ENCODE assay signal across 14 mouse cellular contexts in the genomic region with DNA sequence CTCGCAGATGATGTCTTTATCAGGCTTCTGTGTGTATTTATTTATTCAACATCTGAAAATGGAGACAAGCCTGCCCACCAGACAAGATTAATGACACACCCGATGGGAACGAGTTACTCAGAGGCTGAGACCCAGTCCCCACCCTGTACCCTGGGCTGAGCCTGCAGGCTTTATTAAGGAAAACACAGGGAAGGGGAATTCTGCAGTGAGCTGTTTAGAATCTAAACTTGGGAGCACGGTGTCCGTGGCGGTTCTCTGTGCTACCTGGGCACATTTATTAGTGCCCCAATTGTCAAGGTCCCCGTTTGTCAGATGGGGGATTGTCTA.
DNase-seq lines count a peak whose midpoint lies in the region; ATAC-seq and TF ChIP-seq lines count a peak whose summit lies in the region.
"Had no signal": no experiment of that assay in that cellular context is flagged by ENCODE, and none has a peak within 500 bp of the region (broad histone marks: within the 10 kb centered on the region; RNA-seq: fewer than 3 reads in every experiment).

No protein-coding gene starts in this region.

- 1% methylated on average over 7 of the region's 7 CpGs for WGBS in kidney, embryonic 14.5 days
- WGBS in forebrain, embryonic 14.5 days, result 6% methylated on average over 7 of the region's 7 CpGs
- 2% methylated on average over 7 of the region's 7 CpGs for WGBS in limb, embryonic 11.5 days
- WGBS in neural tube, embryonic 12.5 days, result 6% methylated on average over 7 of the region's 7 CpGs

- H3K27me3 ChIP-seq in kidney, embryonic 14.5 days (ENCODE audit: control insufficient read depth, insufficient read depth, low read length), result no peaks in the 10 kb centered on the region
- H3K27me3 ChIP-seq in forebrain, embryonic 14.5 days (replicated peaks; ENCODE audit: control insufficient read depth, insufficient read depth, low read length), result no peaks in the 10 kb centered on the region
- H3K27me3 ChIP-seq in limb, embryonic 11.5 days (ENCODE audit: control insufficient read depth, insufficient read depth, low read length), result no peaks in the 10 kb centered on the region
- no peaks in the 10 kb centered on the region for H3K27me3 ChIP-seq in neural tube, embryonic 12.5 days (replicated peaks)
- H3K27me3 ChIP-seq: liver, embryonic 13.5 days had no signal

- peak overlapping the region; percentile 17 for H3K4me2 ChIP-seq in kidney, embryonic 14.5 days (replicated peaks; ENCODE audit: low read depth, low read length)
- peak overlapping the region; percentile 32; the same call in 1 of the 2 replicates for H3K4me2 ChIP-seq in forebrain, embryonic 14.5 days (ENCODE audit: low read length)
- peak overlapping the region; percentile 31 for H3K4me2 ChIP-seq in limb, embryonic 11.5 days (ENCODE audit: low read depth, severe bottlenecking)
- peak overlapping the region; percentile 40 for H3K4me2 ChIP-seq in neural tube, embryonic 12.5 days (replicated peaks)
- H3K4me2 ChIP-seq: liver, embryonic 13.5 days had no signal

- H3K4me3 ChIP-seq in kidney, embryonic 14.5 days (ENCODE audit: low read length), result no peak overlapping the region
- no peak overlapping the region for H3K4me3 ChIP-seq in forebrain, embryonic 14.5 days (ENCODE audit: low read depth, low read length)
- H3K4me3 ChIP-seq in limb, embryonic 11.5 days (ENCODE audit: low read depth, low read length), result no peak overlapping the region
- H3K4me3 ChIP-seq in neural tube, embryonic 12.5 days, result no peak overlapping the region
- H3K4me3 ChIP-seq in layer of hippocampus, adult 2 months, result no peak overlapping the region
- H3K4me3 ChIP-seq: liver, embryonic 13.5 days; megakaryocyte, embryonic 14.5 days had no signal

- no peak for DNase-seq in kidney, postnatal 10 days
- no peak for DNase-seq in forebrain, embryonic 14.5 days (ENCODE audit: low spot score)
- no peak for DNase-seq in limb, embryonic 11.5 days (ENCODE audit: low spot score)
- no peak for DNase-seq in layer of hippocampus, adult 2 months (ENCODE audit: low spot score in 2 of 2)
- DNase-seq in adrenal gland, postnatal 4 days (ENCODE audit: low spot score in 2 of 2), result no peak
- DNase-seq in spleen, postnatal 14 days (ENCODE audit: low spot score in 2 of 2), result no peak
- DNase-seq: adrenal gland, postnatal 14 days; cerebellum, adult 2 months; kidney, adult 11 months; liver, embryonic 13.5 days had no signal

- no peak for ATAC-seq in kidney, embryonic 14.5 days (ENCODE audit: low FRiP score, low TSS enrichment)
- ATAC-seq in forebrain, embryonic 14.5 days, result no peak
- no peak for ATAC-seq in limb, embryonic 11.5 days (ENCODE audit: insufficient number of reproducible peaks, low FRiP score, low TSS enrichment, low read depth)
- ATAC-seq in neural tube, embryonic 12.5 days (ENCODE audit: low FRiP score, low read depth), result peak; percentile 21; the same call in 1 of the 2 replicates
- ATAC-seq: CD4-positive, CD25-positive, alpha-beta regulatory T cell, adult 4 months had no signal

- H3K9ac ChIP-seq in kidney, embryonic 14.5 days (ENCODE audit: low read depth, low read length), result no peak overlapping the region
- H3K9ac ChIP-seq in forebrain, embryonic 14.5 days (ENCODE audit: low read length), result peak overlapping the region; percentile 48
- H3K9ac ChIP-seq in limb, embryonic 11.5 days (ENCODE audit: low read length), result no peak overlapping the region
- H3K9ac ChIP-seq in neural tube, embryonic 12.5 days, result no peak overlapping the region
- H3K9ac ChIP-seq: liver, embryonic 13.5 days had no signal

- no peaks in the 10 kb centered on the region for H3K9me3 ChIP-seq in kidney, embryonic 14.5 days (ENCODE audit: control insufficient read depth, low read length)
- H3K9me3 ChIP-seq in forebrain, embryonic 14.5 days (replicated peaks; ENCODE audit: control insufficient read depth, low read length), result no peaks in the 10 kb centered on the region
- no peaks in the 10 kb centered on the region for H3K9me3 ChIP-seq in limb, embryonic 11.5 days (ENCODE audit: control insufficient read depth, low read length)
- no peaks in the 10 kb centered on the region for H3K9me3 ChIP-seq in neural tube, embryonic 12.5 days
- H3K9me3 ChIP-seq: liver, embryonic 13.5 days had no signal

- peaks cover 22% of the 10 kb centered on the region for H3K4me1 ChIP-seq in kidney, embryonic 14.5 days (ENCODE audit: control insufficient read depth, insufficient read depth, low read length)
- peaks cover 12% of the 10 kb centered on the region; the same call in 1 of the 2 replicates for H3K4me1 ChIP-seq in forebrain, embryonic 14.5 days (ENCODE audit: control insufficient read depth, insufficient read depth, low read length)
- H3K4me1 ChIP-seq in limb, embryonic 11.5 days (ENCODE audit: control insufficient read depth, insufficient read depth, low read length), result peaks cover 10% of the 10 kb centered on the region
- H3K4me1 ChIP-seq in neural tube, embryonic 12.5 days, result peaks cover 18% of the 10 kb centered on the region
- H3K4me1 ChIP-seq: liver, embryonic 13.5 days; megakaryocyte, embryonic 14.5 days had no signal

- peak overlapping the region; percentile 8; the same call in 1 of the 2 replicates for H3K27ac ChIP-seq in kidney, embryonic 14.5 days (ENCODE audit: low read depth, low read length)
- H3K27ac ChIP-seq in forebrain, embryonic 14.5 days (ENCODE audit: low read depth, low read length), result no peak overlapping the region
- no peak overlapping the region for H3K27ac ChIP-seq in limb, embryonic 11.5 days (replicated peaks; ENCODE audit: low read depth, low read length)
- H3K27ac ChIP-seq in neural tube, embryonic 12.5 days, result no peak overlapping the region
- H3K27ac ChIP-seq in layer of hippocampus, adult 2 months, result no peak overlapping the region
- H3K27ac ChIP-seq: liver, embryonic 13.5 days had no signal

- H3K36me3 ChIP-seq in kidney, embryonic 14.5 days (ENCODE audit: control insufficient read depth, insufficient read depth, low read length), result no peaks in the 10 kb centered on the region
- no peaks in the 10 kb centered on the region for H3K36me3 ChIP-seq in forebrain, embryonic 14.5 days (ENCODE audit: control insufficient read depth, insufficient read depth, low read length)
- H3K36me3 ChIP-seq in limb, embryonic 11.5 days (ENCODE audit: control insufficient read depth, insufficient read depth, low read length), result no peaks in the 10 kb centered on the region
- no peaks in the 10 kb centered on the region for H3K36me3 ChIP-seq in neural tube, embryonic 12.5 days
- H3K36me3 ChIP-seq: liver, embryonic 13.5 days had no signal

- no peak for TF ChIP-seq CTCF in layer of hippocampus, adult 2 months (conservative IDR thresholded peaks at IDR 0.05)
